Mouse (Mus musculus) gastrocnemius, postnatal 4 days (tissue): ENCODE measurements around the gene Ccdc7b. TPM values are rescaled to one million over a fixed set of nuclear protein-coding genes. Genes with fewer than 3 reads are reported as not detected.
"Not testable (repeated sequence)": the region's sequence is repeated elsewhere in the genome, so short reads cannot be mapped to it uniquely, and the experiment has no call there.

Experiments
- DNase-seq, 2 experiments: peaks; one replicate each; pipeline ENCODE4 v3.0.0; 2021 to 2022; ENCODE audit warnings: low spot score in 2 of 2, mixed read lengths in 2 of 2
- long read RNA-seq, 2 experiments: library from polyadenylated mRNA; stranded (forward); transcript quantifications; one replicate each; pipeline ENCODE4 v2.0.0; 2021
- total RNA-seq, 2 experiments: library from RNA; stranded (reverse); gene quantifications; 2 replicates each; pipeline ENCODE4 v1.2.3; 2021

Ccdc7b gene
- total RNA-seq = not detected
- long read RNA-seq, experiment 1 = 0 reads
- long read RNA-seq, experiment 2 = 0 reads

GRCm38 (mm10) chr8:129066834-129067233 is at the start of gene Ccdc7b:
Gene Ccdc7b (plus strand): TSS chr8:129067134.
- DNase-seq = not testable (repeated sequence)

GRCm38 (mm10) chr8:129065417-129065816 is 1.5 kb upstream of the Ccdc7b start, which contains the start of gene Ccdc7a:
Gene Ccdc7a (minus strand): TSS chr8:129065517.
- DNase-seq = not testable (repeated sequence)

DNA sequence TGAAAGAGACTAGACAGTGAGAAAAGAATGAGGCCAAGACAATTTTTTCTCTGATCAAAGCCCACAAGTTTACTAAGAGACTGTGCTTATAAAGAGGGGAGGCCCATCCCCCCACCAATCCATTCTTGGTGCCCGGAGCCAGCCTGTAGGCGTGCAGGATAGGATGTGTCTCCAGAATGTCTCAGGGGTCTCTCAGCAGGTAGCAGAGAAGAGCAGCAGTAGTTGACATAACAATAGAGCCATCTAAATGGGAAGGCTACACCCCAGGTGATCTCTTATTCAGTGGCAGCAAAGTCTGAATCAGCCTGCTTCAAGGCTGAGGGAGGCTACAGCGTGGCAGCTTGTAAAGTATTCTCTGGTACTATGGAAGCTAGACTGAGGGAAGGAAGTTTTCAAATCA is 48.8 kb downstream of the Ccdc7b start:
- not testable (repeated sequence) for DNase-seq

DNA sequence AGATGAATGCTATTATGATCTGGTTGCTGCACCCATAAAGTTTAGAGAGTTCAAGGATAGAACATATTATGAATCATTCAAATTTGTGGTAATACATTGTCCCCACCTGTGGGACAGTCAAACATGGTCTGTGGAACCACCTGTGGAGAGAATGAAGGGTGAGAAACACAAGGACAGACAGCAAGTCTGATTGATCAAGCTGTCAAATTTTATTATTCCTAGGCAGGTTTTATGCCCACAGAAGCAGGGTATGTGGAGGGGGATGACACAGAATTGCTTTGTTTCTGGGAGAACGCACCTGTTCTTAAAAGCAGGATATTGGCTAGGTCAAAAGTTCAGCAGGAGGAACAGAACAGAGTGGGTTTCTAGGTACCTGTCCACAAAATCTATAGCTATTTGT is 64.6 kb downstream of the Ccdc7b start, which contains the start of gene Gm10999:
Gm10999 (minus strand) TSS at position 101 of the 400 bp plus-strand sequence.
- DNase-seq = no peak

DNA sequence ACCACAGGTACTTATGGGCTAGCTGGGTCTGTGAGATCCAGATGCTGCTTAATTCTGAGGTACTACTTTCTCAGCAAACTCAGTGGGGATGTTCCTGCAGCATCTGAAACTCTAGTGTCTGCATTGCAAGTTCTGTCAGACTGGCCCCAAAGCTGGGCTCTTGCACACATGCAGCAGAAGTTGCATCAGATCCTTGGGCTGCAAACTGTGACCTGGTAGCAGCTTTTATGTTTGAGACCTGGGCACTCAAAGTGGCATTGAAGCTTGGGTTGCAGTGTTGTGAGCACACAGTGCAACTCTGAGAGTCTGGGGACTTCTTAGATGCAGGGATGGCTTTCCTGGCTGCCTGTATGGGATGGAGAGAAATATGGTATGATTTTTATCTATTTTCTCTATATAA is 66.5 kb downstream of the Ccdc7b start:
- DNase-seq = no peak

Other genes with a start within 250 kb of the Ccdc7b start
- gene Ccdc7a, start 1.6 kb upstream of the Ccdc7b start, total RNA-seq = not detected
- not detected for gene Gm10999, start 64.5 kb downstream of the Ccdc7b start, total RNA-seq
- 10 to 100 TPM; 16.5 to 21.7 TPM for gene 2610044O15Rik8, start 167.3 kb downstream of the Ccdc7b start, total RNA-seq